Mouse (Mus musculus): ENCODE measurements at regions not wholly inside any gene's neighbourhood (a gene's known extent, or its start where the extent isn't known, plus 50 kb on each side); places are given as distances from the start of the nearest gene placed in this dataset.
A peak's percentile ranks its signal among the peaks of the same experiment; 100 is the strongest.

DNA sequence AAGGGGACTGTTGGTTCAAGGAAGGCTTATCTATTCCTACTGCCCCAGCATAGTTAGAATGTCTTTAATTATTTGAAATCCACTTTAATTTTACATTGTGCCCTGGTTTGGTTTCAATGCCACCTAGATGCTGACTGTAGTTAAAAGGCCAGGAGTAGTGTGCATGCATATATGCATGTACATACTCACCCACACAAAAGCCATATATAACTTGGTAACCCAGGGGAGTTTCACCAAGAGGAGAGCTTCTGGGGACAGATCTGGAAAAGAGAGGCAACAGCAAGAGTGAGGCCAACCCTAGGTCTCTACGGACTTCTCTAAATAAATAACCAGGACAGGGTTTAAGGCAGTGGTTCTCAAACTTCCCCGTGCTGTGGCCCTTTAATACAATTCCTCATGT, 219.3 kb upstream of the Pdzrn3 start:
- no peak for ATAC-seq (ENCODE audit: low FRiP score, low read depth)
- Histone ChIP-seq H3K36me3 (ENCODE audit: control insufficient read depth, insufficient read depth, low read length) (no peaks in the 10 kb centered on the region), H3K4me1 (ENCODE audit: control insufficient read depth, insufficient read depth, low read length) (no peaks in the 10 kb centered on the region), H3K27ac (replicated peaks; ENCODE audit: low read depth, low read length) (no peak overlapping the region), H3K9ac (ENCODE audit: low read depth, low read length, severe bottlenecking) (no peak overlapping the region), H3K9me3 (ENCODE audit: control insufficient read depth, low read length) (no peaks in the 10 kb centered on the region), H3K4me2 (replicated peaks; ENCODE audit: low read depth, low read length, severe bottlenecking) (no peak overlapping the region), H3K4me3 (replicated peaks; ENCODE audit: low read length) (no peak overlapping the region), H3K27me3 (ENCODE audit: control insufficient read depth, insufficient read depth, low read length) (no peaks in the 10 kb centered on the region)
- WGBS, result 85% methylated on average over 2 of the region's 2 CpGs
- TF ChIP-seq POLR2A (IDR thresholded peaks at IDR 0.05; ENCODE audit: borderline replicate concordance, extremely low read depth, insufficient read depth, insufficient read length), result no peak
- DNase-seq (ENCODE audit: low spot score), result no peak

DNA sequence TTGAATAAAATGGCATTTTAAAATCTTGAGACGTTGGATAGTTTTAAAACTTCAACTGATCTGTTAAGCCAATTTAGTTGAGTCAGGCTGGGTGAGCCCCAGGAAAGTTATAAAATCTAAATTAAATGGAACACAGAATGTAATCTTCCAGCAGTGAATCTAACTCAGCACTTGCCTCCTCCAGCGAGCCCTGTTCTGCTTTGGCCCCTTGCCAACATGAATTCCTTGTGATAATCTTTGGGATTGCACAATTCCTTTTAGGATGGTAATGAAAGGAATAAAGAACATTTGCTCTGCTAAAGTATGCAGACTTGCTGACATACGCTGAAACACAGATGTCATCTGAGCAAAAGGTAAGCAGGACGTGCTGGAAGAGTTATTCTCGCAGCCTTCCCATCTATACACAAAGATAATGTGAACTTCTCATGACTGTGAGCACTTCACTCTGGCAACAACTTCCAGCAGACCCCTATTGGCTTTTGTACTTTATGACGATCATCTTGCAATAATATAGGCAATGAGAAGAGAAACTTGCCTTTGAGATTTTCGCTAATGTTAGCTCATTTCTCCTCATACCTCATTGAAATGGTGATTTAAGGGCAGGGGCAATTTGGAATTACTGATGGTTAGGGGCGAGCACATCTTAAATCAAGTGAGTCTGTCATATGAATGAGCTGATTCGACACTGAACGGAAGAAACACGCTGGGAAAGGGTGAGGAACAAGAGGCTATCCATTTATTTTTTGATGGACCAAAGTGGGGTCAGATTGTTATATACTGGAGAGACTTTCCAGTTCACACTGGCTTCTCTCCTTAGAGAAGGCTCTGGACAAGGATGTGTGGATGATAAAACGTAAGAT, 216.3 kb upstream of the Pdzrn3 start:
- WGBS, result 47% methylated on average over 12 of the region's 12 CpGs
- Histone ChIP-seq H3K9ac (ENCODE audit: low read depth, low read length, severe bottlenecking) (no peak overlapping the region), H3K27ac (replicated peaks; ENCODE audit: low read depth, low read length) (no peak overlapping the region), H3K4me2 (replicated peaks; ENCODE audit: low read depth, low read length, severe bottlenecking) (no peak overlapping the region), H3K36me3 (ENCODE audit: control insufficient read depth, insufficient read depth, low read length) (no peaks in the 10 kb centered on the region), H3K9me3 (ENCODE audit: control insufficient read depth, low read length) (no peaks in the 10 kb centered on the region), H3K4me1 (ENCODE audit: control insufficient read depth, insufficient read depth, low read length) (no peaks in the 10 kb centered on the region), H3K4me3 (replicated peaks; ENCODE audit: low read length) (no peak overlapping the region), H3K27me3 (ENCODE audit: control insufficient read depth, insufficient read depth, low read length) (no peaks in the 10 kb centered on the region)
- ATAC-seq (ENCODE audit: low FRiP score, low read depth), result peak; percentile 34; the same call in 1 of the 2 replicates
- peak; percentile 80 for DNase-seq (ENCODE audit: low spot score)
- no peak for TF ChIP-seq POLR2A (IDR thresholded peaks at IDR 0.05; ENCODE audit: borderline replicate concordance, extremely low read depth, insufficient read depth, insufficient read length)

DNA sequence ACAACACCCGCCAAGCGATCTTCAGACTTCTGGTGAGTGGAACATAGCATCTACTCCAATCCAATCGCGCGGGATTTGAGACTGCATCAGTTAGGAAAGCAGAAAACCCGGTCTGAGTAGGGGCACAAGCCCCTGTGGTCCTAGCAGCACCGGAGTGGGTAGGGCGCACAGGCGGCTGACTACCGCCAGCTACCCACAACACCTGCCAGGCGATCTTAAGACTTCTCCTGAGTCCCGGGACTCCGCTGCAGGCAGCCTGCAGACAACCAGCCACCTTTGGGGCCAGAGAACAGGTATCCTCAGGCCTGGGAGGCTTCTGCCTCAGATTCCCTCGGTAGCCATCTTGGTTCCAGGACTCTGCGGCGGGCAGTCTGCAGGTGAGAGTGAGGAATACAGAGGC, 208.2 kb upstream of the Pdzrn3 start:
- Histone ChIP-seq H3K4me1 (ENCODE audit: control insufficient read depth, insufficient read depth, low read length) (no peaks in the 10 kb centered on the region), H3K27me3 (ENCODE audit: control insufficient read depth, insufficient read depth, low read length) (no peaks in the 10 kb centered on the region), H3K27ac (replicated peaks; ENCODE audit: low read depth, low read length) (no peak overlapping the region), H3K4me2 (replicated peaks; ENCODE audit: low read depth, low read length, severe bottlenecking) (no peak overlapping the region), H3K36me3 (ENCODE audit: control insufficient read depth, insufficient read depth, low read length) (no peaks in the 10 kb centered on the region), H3K9ac (ENCODE audit: low read depth, low read length, severe bottlenecking) (no peak overlapping the region), H3K9me3 (ENCODE audit: control insufficient read depth, low read length) (no peaks in the 10 kb centered on the region), H3K4me3 (replicated peaks; ENCODE audit: low read length) (no peak overlapping the region)
- DNase-seq (ENCODE audit: low spot score) (no peak), ATAC-seq (ENCODE audit: low FRiP score, low read depth) (no peak)
- TF ChIP-seq POLR2A (IDR thresholded peaks at IDR 0.05; ENCODE audit: borderline replicate concordance, extremely low read depth, insufficient read depth, insufficient read length), result no peak
- 76% methylated on average over 16 of the region's 16 CpGs for WGBS

DNA sequence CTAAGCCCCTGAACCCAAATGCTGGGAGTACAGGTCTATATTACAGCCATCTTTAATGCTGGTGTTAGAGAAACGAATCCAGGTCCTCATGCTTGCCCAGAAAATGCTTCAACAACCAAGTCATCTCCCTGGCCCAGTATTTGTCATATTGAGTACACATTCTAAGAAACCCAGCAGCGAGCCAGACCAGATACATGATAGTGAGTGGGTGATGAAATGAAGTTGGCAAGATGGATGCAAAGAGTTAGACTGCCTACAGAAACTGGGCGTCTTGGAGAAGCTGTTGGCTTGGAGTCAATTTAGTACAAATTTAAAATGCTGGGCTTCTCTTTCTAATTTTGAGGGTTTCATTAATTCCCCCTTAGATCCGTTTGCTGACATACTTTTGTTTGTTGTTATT, 203.1 kb upstream of the Pdzrn3 start:
- H3K4me3 ChIP-seq (replicated peaks; ENCODE audit: low read length), result no peak overlapping the region
- no peak overlapping the region for H3K9ac ChIP-seq (ENCODE audit: low read depth, low read length, severe bottlenecking)
- ATAC-seq (ENCODE audit: low FRiP score, low read depth) (no peak), DNase-seq (ENCODE audit: low spot score) (no peak)
- no peaks in the 10 kb centered on the region for H3K4me1 ChIP-seq (ENCODE audit: control insufficient read depth, insufficient read depth, low read length)
- H3K9me3 ChIP-seq (ENCODE audit: control insufficient read depth, low read length), result no peaks in the 10 kb centered on the region
- WGBS, result 79% methylated on average over 4 of the region's 4 CpGs
- no peak overlapping the region for H3K4me2 ChIP-seq (replicated peaks; ENCODE audit: low read depth, low read length, severe bottlenecking)
- no peaks in the 10 kb centered on the region for H3K27me3 ChIP-seq (ENCODE audit: control insufficient read depth, insufficient read depth, low read length)
- H3K36me3 ChIP-seq (ENCODE audit: control insufficient read depth, insufficient read depth, low read length), result no peaks in the 10 kb centered on the region
- no peak overlapping the region for H3K27ac ChIP-seq (replicated peaks; ENCODE audit: low read depth, low read length)
- no peak for TF ChIP-seq POLR2A (IDR thresholded peaks at IDR 0.05; ENCODE audit: borderline replicate concordance, extremely low read depth, insufficient read depth, insufficient read length)

DNA sequence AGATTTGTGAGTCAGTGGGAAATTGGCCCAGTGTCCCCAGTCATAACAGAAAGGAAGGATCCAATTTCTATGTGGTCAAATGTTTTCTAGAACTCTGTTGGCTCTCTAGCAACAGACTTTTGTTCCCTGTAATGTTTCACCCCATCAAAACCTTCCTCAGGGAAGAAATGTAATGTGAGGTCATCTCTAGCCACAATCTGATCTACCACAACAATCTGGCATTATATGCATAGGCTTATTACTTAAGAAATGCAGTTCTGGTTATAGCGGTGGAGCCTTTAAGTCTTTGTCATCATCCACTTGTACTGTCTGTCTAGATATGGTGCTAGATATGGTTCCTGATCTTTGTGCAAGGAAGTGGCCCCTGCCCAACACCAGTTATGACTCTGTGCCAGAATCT, 178.4 kb upstream of the Pdzrn3 start:
- Histone ChIP-seq H3K27me3 (ENCODE audit: control insufficient read depth, insufficient read depth, low read length) (no peaks in the 10 kb centered on the region), H3K4me2 (replicated peaks; ENCODE audit: low read depth, low read length, severe bottlenecking) (no peak overlapping the region), H3K9ac (ENCODE audit: low read depth, low read length, severe bottlenecking) (no peak overlapping the region), H3K27ac (replicated peaks; ENCODE audit: low read depth, low read length) (no peak overlapping the region), H3K4me3 (replicated peaks; ENCODE audit: low read length) (no peak overlapping the region), H3K9me3 (ENCODE audit: control insufficient read depth, low read length) (no peaks in the 10 kb centered on the region), H3K36me3 (ENCODE audit: control insufficient read depth, insufficient read depth, low read length) (no peaks in the 10 kb centered on the region), H3K4me1 (ENCODE audit: control insufficient read depth, insufficient read depth, low read length) (peaks cover 4% of the 10 kb centered on the region; the same call in 1 of the 2 replicates)
- TF ChIP-seq POLR2A (IDR thresholded peaks at IDR 0.05; ENCODE audit: borderline replicate concordance, extremely low read depth, insufficient read depth, insufficient read length), result no peak
- ATAC-seq (ENCODE audit: low FRiP score, low read depth), result no peak
- 87% methylated on average over 1 of the region's 1 CpGs for WGBS
- DNase-seq (ENCODE audit: low spot score), result no peak
